Mouse (Mus musculus) common myeloid progenitor, adult 5-6 weeks (primary cell): ENCODE results near the gene Crtc3. TPM values are rescaled to one million over a fixed set of nuclear protein-coding genes. Genes with fewer than 3 reads are reported as not detected.

ENCODE experiments used
- ATAC-seq: replicated peaks from 2 replicates; pipeline ENCODE4 v1.8.0; 2016; ENCODE audit warnings: low read depth, mild to moderate bottlenecking, moderate TSS enrichment, inconsistent platforms; ENCODE audit not compliant: poor library complexity, severe bottlenecking
- total RNA-seq: library from RNA; stranded (forward); fragments of 200-1000, 187-1606 nt; gene quantifications from 2 replicates; pipeline ENCODE4 v1.2.3, GENCODE M21; 2017

Gene Crtc3
- total RNA-seq, 1 experiment from 2014 or later, result 15.8 TPM

DNA sequence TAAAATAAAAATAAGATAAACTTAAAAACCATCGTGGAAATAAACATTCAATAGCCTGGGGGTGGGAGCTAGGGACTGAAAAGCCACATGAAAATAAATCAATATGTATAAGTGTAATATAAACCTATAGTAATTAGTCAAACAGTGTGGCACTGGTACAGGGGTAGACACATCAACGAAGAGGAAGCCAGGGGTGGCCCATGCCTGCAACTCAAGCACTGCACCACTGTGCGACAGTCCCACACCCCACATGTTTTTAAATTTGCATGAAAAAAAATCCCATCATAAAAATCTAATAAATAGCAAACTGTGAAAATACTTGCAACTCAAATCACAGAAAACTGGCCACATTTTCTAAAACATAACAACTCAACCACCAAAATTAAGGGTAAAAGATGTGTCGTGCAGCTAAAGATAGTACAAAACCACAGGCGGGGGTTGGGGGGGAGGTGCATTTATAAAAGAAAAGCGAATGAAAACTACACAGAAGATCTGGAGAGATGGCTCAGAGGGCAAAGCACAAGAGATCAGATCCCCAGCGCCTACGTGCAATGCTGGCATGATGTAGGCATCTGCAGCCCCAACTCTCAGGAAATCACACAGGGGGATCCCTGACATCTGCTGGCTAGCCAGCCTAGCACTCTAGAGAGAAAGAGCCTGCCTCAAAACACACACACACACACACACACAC is 45.6 kb downstream of the Crtc3 start:
- ATAC-seq, result no peak

DNA sequence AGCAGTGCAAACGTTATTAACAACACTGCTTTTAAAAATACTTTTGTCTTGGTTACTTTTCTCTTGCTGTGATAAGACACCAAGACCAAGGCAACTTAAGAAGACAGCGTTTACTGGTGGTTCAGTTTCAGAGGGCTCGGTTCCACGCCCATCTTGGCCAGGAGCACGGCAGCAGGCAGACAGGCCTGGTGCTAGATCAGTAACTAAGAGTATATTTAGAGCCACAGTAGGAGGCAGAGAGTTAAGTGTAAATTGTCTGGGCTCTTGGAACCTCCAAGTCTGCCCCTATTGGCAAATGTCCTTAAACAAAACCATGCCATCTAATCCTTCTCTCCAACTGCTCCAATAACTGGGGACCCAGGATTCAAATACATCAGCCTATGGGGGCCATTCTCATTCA is 46.1 kb downstream of the Crtc3 start:
- ATAC-seq, result no peak

DNA sequence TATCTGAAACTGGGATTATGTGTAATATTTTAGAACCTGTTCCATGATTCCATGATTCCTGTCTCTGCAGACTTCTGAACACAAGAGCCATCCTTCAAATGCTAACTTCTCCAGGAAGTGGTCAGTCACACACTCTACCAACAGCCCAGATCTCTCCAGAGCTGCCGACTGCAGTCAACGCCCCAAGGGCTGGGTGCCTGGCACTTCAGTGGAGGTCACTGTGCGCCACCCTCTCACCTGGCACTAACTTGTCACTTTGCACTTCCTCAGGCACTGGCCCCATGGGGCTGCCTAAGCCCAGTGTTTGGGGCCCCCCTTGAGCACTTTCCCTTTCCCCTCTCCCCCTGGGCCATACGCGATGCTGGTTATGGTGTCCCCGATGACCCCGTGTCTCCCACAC is 46.8 kb downstream of the Crtc3 start:
- peak; percentile 26 for ATAC-seq

DNA sequence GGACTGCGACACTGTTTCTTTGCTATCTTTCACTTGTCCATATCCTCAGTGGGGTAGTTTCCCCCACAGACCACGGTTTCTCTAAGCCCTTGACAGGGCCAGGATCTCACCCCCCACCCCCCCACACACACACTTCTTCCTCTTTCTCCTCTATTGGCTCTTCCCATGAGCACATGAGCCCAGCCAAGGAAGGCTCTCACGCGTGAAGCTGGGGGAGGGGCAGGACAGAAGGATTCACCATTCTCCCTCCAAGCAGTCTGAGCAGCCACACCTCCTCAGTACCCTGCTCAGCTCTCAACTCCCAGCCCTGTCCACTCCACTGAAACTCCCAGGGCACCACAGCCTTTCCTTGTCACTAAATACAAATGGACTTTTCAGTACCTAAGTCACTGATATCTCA is 47.2 kb downstream of the Crtc3 start:
- ATAC-seq, result peak; percentile 72

DNA sequence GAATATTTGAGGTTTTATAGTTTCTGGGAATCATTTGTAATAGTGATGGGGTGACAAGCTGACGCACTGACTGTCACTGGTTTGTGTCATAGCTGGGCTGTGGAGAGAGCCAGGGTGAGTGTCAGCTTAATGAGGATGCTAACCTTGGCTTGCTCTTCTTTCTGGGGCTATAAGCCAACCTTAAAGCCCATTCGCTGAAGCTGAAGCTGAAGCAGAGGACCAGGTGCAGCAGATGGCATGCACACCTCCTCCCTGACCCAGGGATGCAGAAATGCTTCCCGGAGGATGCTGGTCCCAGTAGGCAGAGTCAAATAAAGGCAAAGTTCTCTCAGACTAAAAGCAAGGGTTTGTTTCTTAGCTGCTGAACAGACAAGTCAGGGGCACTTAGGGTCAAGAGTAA is 48.7 kb downstream of the Crtc3 start:
- peak; percentile 18; the same call in 1 of the 2 replicates for ATAC-seq

DNA sequence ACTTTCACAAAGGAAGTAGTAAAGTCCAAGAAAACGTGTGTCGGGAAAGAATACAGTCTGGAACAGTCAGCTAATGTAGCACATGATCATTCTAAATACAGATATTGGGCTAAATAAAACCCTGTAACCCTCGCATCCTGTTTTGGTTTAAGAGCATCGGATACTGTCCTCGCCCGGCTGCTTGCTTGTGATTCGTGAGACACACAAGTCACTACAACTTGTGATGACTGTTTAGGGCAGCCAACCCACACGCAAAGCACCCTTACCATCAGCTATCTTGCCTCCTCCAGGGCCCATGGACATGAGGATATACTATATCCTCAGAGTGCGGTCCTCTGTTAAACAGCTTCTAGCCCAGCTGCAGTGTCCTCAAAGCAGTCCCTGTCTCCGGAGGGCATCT is 50.2 kb downstream of the Crtc3 start:
- no peak for ATAC-seq

DNA sequence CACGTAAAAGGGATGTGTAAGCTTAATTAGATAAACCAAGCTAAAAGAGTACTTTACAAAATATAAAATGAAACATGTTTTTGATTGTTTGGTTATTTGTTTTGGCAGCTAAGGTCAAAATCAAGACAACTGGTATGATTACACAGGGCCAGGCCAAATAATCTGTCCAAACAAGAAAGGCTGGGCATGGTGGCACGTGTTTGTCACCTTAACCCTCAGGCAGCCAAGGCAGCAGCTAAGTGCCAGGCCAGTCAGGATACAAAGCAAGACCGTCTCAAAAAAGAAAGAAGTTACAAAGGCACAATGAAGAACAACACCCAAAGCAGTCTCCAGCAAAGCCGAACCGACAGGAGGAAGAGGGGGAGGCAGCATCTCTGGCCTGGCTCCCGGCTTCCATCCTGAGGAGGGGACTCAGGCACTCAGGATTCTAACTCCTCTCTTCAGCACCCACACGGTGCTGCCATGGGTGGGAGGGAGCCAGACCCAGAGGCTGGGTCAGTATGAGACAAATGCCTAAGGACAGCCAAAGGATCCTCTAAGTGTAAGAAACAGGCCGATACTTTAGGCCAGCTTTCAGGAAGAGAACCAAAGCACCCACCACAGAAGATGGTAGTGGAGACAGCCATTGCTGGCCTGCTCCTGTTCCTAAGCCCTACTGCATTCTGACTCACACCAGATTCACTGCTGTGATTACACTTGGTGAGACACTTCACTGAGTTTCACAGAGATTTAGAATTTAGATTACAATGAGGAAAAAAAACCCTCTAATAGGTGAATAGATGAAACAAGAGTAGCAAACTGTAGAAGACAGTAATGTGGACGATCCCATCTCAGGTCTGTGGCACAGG is 51.5 kb downstream of the Crtc3 start:
- ATAC-seq, result no peak

DNA sequence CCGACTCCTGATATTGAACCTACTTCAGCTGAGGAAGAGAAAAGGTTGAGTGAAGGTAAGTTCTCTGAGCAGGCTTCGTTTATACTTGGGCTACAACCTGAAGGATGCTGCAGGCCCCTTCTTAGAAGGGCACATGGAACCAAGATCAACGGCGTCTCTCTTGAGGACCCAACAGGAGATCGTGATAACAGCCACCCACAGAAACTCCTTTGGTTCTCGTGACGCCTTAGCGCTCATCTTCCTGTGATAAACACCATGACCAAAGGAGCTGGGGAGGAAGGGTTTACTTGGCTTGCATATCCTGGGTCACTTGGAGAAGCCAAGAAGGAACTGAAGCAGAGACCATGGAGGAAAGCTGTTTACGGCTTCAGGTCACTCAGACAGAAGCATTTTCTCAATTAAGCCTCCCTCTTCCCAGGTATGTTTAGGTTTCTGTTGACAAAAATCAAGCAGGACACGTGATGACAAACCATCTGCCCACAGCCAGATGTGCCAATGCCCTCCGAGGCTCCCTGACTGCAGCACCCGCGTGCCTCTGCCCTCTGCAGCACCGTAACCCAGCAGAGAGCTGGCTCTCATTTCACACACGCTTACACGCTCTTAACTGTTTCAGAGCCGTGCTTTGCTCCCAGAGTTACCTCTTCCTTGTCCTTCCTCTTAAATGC is 52.3 kb downstream of the Crtc3 start:
- no peak for ATAC-seq

DNA sequence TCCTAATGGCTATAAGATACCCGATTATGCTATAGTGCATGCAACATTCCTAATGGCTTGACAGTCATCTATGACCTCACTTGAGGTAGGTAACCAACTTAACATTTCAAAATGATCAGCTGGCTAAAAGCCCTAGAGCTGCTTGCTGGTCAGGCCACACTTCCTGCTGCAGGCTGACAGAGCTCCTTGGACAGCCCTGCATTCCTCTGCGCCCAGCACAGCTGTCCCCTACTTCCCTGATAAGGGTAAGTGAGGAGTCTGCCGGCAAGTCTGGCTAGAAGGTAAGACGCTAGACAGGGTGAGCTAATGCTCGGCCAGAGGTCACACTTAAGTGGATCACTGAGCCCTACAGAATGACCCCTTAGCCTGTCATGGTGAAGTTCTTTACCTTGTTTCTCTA is 52.8 kb downstream of the Crtc3 start:
- peak; percentile 42 for ATAC-seq

DNA sequence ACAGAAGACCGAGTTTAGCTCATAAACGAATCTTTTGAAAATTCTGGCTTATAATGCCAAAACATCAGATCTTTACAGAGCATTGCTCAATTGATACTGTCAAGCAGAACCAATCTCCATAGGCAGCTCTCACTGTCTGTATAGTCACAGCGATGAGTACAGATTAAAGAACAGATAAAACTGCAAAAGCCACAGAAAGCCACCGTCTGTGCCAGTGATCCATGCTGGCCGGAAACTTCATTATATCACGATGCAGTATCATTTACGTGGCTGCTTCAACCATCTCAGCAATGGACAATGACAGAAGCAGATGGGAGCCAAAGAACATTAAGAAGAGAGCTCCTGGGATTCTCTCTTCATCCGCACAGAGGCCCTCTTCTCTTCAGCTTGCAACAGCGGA is 53.9 kb downstream of the Crtc3 start:
- no peak for ATAC-seq

DNA sequence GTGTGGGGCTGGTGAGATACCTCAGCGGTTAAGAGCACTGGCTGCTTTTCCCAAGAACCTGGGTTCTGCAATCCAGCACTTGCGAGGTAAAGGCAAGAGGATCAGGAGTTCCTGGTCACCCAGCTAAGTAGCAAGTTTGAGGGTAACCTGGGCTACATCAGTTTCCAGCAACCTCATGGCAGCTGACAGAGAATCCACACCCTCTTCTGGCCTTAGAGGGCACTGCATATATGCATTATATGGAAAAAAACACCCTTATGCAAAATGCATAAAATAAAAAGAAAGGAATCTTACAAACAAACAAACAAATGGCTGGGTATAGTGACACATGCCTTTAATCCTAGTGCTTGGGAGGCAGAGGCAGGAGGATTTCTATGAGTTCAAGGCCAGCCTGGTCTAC is 55.0 kb downstream of the Crtc3 start:
- no peak for ATAC-seq

DNA sequence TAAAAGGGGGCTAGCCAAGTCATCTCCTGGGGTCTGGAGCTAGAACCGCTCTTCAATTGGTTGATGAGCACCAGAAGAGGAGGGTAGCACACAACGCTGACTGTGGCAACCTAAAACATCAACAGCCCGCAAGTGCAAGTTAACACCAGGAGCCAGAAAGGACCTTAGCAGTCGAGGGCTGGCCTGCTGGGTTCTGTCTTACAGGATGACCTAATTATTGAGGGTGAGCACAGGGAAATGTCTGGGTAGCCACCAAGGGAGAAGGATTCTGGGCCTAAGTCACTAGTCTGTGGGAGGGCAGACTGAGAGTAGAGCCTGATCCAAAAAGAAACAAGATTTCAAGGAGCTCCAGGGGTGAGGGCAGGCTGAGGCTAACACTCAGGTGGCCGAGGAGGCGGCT is 56.7 kb downstream of the Crtc3 start:
- no peak for ATAC-seq

DNA sequence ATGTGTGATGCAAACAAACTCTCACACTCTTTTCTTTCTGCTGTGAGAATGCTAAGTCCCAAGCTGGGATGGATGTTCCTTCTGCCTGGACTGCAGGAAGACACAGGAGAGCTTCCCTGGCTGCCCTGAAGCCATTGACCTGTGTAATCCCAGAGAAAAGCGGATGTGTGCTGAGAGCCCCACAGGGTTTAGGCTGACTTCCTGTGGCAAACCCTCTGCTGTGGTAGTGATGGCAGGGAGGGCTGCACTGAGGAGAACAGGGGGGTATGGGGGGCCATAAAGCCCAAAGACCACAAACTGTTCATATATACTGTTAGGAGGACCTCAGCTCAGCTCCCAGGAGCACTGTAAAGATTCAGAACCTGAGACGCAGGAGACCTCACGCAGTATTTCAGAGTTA is 57.3 kb downstream of the Crtc3 start:
- ATAC-seq, result peak; percentile 51

DNA sequence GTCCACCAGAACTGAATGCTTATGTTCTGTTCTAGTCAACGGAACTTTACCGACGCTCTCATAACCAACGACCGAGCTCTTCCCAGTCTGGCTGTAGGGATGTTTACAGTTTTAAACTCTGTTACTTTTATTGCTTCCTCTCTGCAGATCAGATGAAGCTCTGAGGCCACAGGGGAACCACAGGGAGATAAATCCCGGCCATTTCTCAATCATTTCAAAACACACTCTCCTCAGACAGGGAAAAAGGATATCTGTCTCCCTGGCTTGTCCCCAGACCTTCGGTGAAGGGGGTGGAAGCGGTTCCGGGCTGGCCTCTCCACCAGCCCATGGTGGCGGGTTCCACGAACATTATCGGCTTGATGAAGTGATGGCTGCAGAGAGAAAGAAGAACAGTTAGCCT is 59.3 kb downstream of the Crtc3 start:
- ATAC-seq, result peak; percentile 51

DNA sequence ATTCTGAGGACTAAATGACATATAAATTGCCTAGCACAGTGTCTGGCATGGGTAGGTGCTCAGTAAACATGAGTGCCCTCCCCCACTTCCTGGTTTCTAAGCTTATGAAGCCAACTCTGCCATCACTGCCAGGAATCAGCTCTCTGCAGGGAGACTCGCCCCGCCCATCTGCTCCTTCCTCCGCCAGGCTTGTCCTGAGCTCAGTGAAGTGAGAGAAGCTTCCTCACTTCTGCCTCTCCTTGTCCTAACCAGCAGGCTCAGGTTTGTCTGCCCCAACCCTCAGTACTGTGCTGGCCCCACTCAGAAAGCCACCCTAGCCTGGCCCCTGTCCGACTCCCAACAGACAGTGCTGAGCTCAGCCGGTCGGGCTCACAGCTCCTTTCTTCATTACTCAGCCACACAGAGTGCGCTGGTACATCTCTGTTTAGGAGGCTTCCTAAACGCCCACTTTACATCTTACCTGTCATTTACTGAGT is 59.9 kb downstream of the Crtc3 start:
- peak; percentile 68 for ATAC-seq

DNA sequence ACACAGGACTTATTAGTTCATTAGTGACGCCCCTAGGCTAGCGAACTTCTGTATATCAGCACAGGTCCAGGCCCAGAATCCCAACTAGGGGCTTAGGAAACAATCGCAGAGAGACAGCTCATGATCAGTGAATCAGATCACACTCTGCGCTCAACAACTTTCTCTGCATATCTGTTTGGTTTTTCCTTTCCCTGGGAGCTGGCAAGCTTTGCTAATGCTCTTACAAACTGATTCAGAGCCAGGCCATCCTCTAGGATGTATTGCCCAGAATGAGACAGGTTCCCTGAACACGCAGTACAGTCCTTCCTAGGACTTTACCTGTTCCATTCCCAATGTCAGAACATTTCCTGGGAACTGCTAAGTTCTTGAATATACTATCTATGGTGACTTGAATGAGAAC is 61.7 kb downstream of the Crtc3 start:
- ATAC-seq, result no peak

DNA sequence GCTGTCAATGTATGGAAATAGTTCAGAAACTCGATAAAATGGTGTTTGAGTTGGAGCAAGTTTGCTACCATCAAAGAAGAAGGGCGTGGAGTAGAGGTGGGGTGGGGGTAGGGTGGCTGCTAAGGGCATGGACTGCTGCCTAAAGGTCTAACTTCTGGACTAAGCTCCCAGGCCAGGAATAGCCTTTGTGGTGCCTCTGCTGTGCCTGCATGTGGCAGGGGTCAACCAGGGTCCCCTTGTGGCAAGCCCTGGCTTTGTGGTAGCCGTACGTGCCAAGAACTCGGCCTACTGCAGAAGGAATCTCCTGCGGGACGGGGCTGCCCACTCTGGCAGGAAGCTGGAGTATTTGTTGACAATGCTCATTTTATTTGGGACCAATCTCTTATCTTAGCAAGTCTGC is 62.8 kb downstream of the Crtc3 start:
- ATAC-seq, result no peak

DNA sequence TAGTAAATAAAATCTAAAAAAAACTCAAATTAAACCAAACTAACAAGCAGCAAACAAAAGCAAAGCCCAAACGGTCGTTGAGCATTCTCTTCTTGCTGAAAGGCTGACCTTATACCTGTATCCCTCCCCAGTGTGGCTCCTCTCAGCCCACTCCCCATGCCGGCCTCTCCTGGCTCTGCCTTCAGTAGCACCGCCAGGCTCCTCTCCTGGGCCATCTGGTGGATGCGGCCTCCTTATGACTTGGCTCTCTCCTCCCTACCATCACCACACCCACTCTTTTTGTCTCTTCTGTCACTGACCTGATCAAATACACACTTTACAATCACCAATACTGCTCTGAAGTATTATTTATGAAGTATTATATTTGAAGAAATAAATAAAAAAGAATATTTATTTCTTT is 65.4 kb downstream of the Crtc3 start:
- ATAC-seq, result no peak

DNA sequence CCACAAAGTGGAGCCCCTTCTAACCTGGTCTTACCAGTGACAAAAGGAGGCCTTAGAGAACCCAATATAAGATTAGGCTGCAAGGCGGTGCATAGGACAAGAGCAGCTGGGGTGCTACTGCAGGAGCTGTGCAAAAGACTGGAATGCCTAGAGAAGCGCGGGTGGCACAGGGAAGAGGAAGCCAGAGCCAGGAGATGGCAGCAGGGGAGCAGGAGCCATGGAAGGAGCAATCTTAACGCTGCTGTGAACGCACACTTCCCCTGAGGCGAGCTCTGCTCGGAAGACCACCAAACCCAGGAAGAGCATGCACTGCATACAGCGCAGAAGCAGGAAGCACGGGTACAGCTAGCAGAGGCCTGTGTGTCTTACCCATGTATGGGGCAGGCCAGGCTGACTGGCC is 72.6 kb downstream of the Crtc3 start:
- ATAC-seq, result 0 out of 2 replicates have a peak, but pooled peaks have one; percentile 39

DNA sequence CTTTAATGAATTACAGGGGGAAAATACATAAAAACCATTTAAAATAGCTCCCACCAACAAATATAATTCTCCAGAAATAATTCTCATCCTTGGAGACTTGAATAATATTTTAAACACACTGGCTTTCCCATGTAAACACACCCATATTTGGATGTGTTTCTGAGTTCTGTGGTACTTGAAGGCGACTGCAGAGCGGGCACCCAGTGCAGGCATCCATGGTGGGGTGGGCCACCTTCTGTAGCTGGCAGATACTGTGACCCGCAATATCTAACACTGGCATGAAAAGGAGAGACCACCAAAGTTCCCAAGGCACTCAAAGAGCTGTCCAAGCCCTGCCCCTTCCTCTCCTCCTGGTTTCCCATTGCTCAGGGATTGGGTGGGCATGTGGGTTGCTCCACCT is 74.6 kb downstream of the Crtc3 start:
- no peak for ATAC-seq

DNA sequence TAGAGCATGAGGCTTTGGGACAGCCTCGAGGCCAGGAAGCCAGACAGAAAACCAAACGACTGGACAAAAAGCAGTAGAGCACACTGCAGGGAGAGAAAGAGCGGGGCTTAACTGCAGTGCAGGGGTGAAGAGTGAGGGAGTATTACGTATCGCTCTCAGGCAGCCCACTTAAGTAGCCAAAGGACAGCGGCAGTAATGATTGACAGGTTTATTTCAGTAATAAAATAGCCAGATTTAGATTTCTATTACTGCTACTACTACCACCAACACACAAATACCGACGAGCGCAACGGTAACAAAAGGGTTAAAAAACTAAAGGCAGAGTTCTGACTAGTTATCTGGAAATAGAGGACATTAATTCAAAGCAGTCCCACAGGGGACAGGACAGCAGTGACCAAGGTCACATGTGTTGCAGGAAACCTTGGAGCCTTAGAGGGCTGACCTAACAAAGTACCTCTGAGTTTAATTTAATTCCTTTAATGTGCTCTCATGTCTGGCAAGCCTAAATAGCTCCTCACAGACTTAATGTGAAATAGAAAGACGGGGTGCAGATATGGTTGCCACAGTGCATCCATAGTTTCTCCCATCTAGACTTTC is 76.4 kb downstream of the Crtc3 start:
- no peak for ATAC-seq
